Mouse (Mus musculus): ENCODE data around the gene Tmem74b. TPM values are rescaled to one million over a fixed set of nuclear protein-coding genes. Genes with fewer than 3 reads are reported as not detected.

The Tmem74b gene
- polyA plus RNA-seq, 1 experiment from 2014 or later: 0.38 TPM

- Histone ChIP-seq H3K4me3 (replicated peaks; ENCODE audit: low read depth, low read length) (no peak overlapping the region), H3K4me2 (ENCODE audit: low read length) (no peak overlapping the region), H3K9me3 (replicated peaks; ENCODE audit: low read length) (no peaks in the 10 kb centered on the region), H3K4me1 (replicated peaks; ENCODE audit: insufficient read depth, low read length) (no peaks in the 10 kb centered on the region), H3K36me3 (ENCODE audit: insufficient read depth, low read length) (no peaks in the 10 kb centered on the region), H3K27ac (no peak overlapping the region), H3K27me3 (ENCODE audit: insufficient read depth, low read length) (no peaks in the 10 kb centered on the region), H3K9ac (ENCODE audit: low read depth, low read length) (no peak overlapping the region)
- ATAC-seq (replicated peaks; ENCODE audit: low FRiP score, low read depth) (0 out of 2 replicates have a peak, but pooled peaks have one; percentile 43), DNase-seq (ENCODE audit: low spot score) (peak; percentile 51)
- TF ChIP-seq CTCF (IDR thresholded peaks at IDR 0.05; ENCODE audit: low read depth): peak; percentile 73
- 55% methylated on average over 3 of the region's 3 CpGs for WGBS
These were observed 19.5 kb upstream of the Tmem74b start for GRCm38 (mm10) chr2:151682357-151682756.

DNA sequence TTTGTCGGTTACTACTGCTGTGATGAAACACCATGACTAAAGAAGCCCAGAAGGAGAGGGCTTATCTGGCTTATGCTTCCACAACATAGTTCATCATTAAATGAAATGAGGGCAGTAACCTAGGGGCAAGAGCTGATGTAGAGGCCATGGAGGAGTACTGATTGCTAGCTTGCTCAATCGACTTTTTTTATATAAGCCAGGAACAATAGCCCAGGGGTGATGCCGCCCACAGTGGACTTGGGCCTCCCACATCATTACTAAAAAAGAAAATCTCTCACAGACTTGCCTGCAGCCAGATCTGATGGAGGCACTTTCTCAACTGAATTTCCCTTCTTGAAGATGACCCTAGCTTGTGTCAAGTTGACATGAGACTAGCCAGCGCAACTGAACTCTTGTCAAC, 18.8 kb upstream of the Tmem74b start:
- Histone ChIP-seq H3K9ac (ENCODE audit: low read depth, low read length) (no peak overlapping the region), H3K36me3 (ENCODE audit: insufficient read depth, low read length) (no peaks in the 10 kb centered on the region), H3K4me2 (ENCODE audit: low read length) (no peak overlapping the region), H3K9me3 (replicated peaks; ENCODE audit: low read length) (no peaks in the 10 kb centered on the region), H3K27ac (no peak overlapping the region), H3K4me1 (replicated peaks; ENCODE audit: insufficient read depth, low read length) (no peaks in the 10 kb centered on the region), H3K27me3 (ENCODE audit: insufficient read depth, low read length) (no peaks in the 10 kb centered on the region), H3K4me3 (replicated peaks; ENCODE audit: low read depth, low read length) (no peak overlapping the region)
- DNase-seq (ENCODE audit: low spot score) (no peak), ATAC-seq (replicated peaks; ENCODE audit: low FRiP score, low read depth) (no peak)
- WGBS: 89% methylated on average over 4 of the region's 4 CpGs
- TF ChIP-seq CTCF (IDR thresholded peaks at IDR 0.05; ENCODE audit: low read depth): no peak

DNA sequence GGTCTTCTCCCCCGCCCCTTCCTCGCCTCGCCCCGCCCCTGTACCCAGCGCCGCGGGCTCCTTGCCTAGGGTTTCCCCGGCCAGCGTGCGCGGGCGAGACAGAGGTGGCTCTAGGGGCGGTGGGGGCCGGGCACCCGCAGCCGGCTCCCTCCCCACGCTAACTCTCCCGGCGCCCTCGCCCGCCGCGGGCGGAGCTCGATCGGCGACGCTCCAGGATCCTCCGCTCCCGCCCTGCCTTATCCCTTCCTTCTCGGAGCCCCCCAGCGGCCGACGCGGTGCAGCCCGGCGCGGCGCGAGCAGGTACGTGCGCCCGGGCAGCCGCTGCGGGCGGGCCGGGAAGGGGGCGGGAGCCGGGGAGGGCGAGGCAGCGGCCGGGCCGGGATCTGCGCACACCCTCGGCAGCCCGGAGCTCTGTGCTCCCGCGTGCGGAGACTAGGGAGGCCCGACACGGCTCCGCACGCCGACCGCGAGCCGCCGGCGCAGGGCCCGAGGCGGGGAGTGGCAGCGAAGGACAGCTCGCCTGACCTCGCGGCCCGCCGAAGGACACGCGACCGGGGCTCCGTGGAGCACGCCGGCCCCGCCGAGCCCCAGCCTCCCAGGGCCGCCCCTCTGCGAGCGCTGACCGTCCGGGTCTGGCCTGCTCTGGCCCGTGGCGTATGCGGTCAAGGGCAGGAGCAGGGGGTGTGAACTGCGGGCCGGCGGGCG, 490 bp downstream of the Tmem74b start:
- no peaks in the 10 kb centered on the region for H3K9me3 ChIP-seq (replicated peaks; ENCODE audit: low read length)
- peak overlapping the region; percentile 55 for H3K9ac ChIP-seq (ENCODE audit: low read depth, low read length)
- no peaks in the 10 kb centered on the region for H3K36me3 ChIP-seq (ENCODE audit: insufficient read depth, low read length)
- H3K27me3 ChIP-seq (ENCODE audit: insufficient read depth, low read length): peaks cover 21% of the 10 kb centered on the region
- H3K4me3 ChIP-seq (replicated peaks; ENCODE audit: low read depth, low read length): peak overlapping the region; percentile 55
- peaks cover 12% of the 10 kb centered on the region for H3K4me1 ChIP-seq (replicated peaks; ENCODE audit: insufficient read depth, low read length)
- H3K27ac ChIP-seq: no peak overlapping the region
- peak; percentile 53 for DNase-seq (ENCODE audit: low spot score)
- WGBS: 0% methylated on average over 91 of the region's 97 CpGs
- ATAC-seq (replicated peaks; ENCODE audit: low FRiP score, low read depth): peak; percentile 75
- TF ChIP-seq CTCF (IDR thresholded peaks at IDR 0.05; ENCODE audit: low read depth): peak; percentile 12; the same call in 1 of the 2 replicates
- peak overlapping the region; percentile 98 for H3K4me2 ChIP-seq (ENCODE audit: low read length)

GRCm38 (mm10) chr2:151702851-151703190, 1.0 kb downstream of the Tmem74b start:
- H3K27ac ChIP-seq: no peak overlapping the region
- peak overlapping the region; percentile 98 for H3K4me2 ChIP-seq (ENCODE audit: low read length)
- H3K4me3 ChIP-seq (replicated peaks; ENCODE audit: low read depth, low read length): peak overlapping the region; percentile 55
- 1% methylated on average over 17 of the region's 17 CpGs for WGBS
- peak overlapping the region; percentile 55; the same call in 1 of the 2 replicates for H3K9ac ChIP-seq (ENCODE audit: low read depth, low read length)
- DNase-seq (ENCODE audit: low spot score) (no peak), ATAC-seq (replicated peaks; ENCODE audit: low FRiP score, low read depth) (peak; percentile 35; the same call in 1 of the 2 replicates)
- no peaks in the 10 kb centered on the region for H3K36me3 ChIP-seq (ENCODE audit: insufficient read depth, low read length)
- H3K9me3 ChIP-seq (replicated peaks; ENCODE audit: low read length): no peaks in the 10 kb centered on the region
- no peak for TF ChIP-seq CTCF (IDR thresholded peaks at IDR 0.05; ENCODE audit: low read depth)
- peaks cover 12% of the 10 kb centered on the region for H3K4me1 ChIP-seq (replicated peaks; ENCODE audit: insufficient read depth, low read length)
- H3K27me3 ChIP-seq (ENCODE audit: insufficient read depth, low read length): peaks cover 21% of the 10 kb centered on the region

GRCm38 (mm10) chr2:151712647-151713046, 10.8 kb downstream of the Tmem74b start:
- Histone ChIP-seq H3K4me2 (ENCODE audit: low read length) (no peak overlapping the region), H3K4me3 (replicated peaks; ENCODE audit: low read depth, low read length) (no peak overlapping the region), H3K9ac (ENCODE audit: low read depth, low read length) (no peak overlapping the region), H3K4me1 (replicated peaks; ENCODE audit: insufficient read depth, low read length) (no peaks in the 10 kb centered on the region), H3K9me3 (replicated peaks; ENCODE audit: low read length) (no peaks in the 10 kb centered on the region), H3K27me3 (ENCODE audit: insufficient read depth, low read length) (no peaks in the 10 kb centered on the region), H3K36me3 (ENCODE audit: insufficient read depth, low read length) (peaks cover 3% of the 10 kb centered on the region; the same call in 1 of the 2 replicates), H3K27ac (no peak overlapping the region)
- 34% methylated on average over 3 of the region's 3 CpGs for WGBS
- DNase-seq (ENCODE audit: low spot score) (peak; percentile 67), ATAC-seq (replicated peaks; ENCODE audit: low FRiP score, low read depth) (no peak)
- no peak for TF ChIP-seq CTCF (IDR thresholded peaks at IDR 0.05; ENCODE audit: low read depth)

- no peak for DNase-seq (ENCODE audit: low spot score)
- Histone ChIP-seq H3K4me1 (replicated peaks; ENCODE audit: insufficient read depth, low read length) (no peaks in the 10 kb centered on the region), H3K27me3 (ENCODE audit: insufficient read depth, low read length) (no peaks in the 10 kb centered on the region), H3K4me3 (replicated peaks; ENCODE audit: low read depth, low read length) (no peak overlapping the region), H3K27ac (no peak overlapping the region), H3K36me3 (ENCODE audit: insufficient read depth, low read length) (peaks cover 11% of the 10 kb centered on the region; the same call in 1 of the 2 replicates), H3K9me3 (replicated peaks; ENCODE audit: low read length) (no peaks in the 10 kb centered on the region), H3K9ac (ENCODE audit: low read depth, low read length) (no peak overlapping the region), H3K4me2 (ENCODE audit: low read length) (no peak overlapping the region)
- no peak for TF ChIP-seq CTCF (IDR thresholded peaks at IDR 0.05; ENCODE audit: low read depth)
- ATAC-seq (replicated peaks; ENCODE audit: low FRiP score, low read depth): no peak
- 88% methylated on average over 4 of the region's 4 CpGs for WGBS
These were observed 13.7 kb downstream of the Tmem74b start for GRCm38 (mm10) chr2:151715526-151715925.
